Comparison of ENCODE assay signal across 9 mouse cellular contexts in the genomic region with DNA sequence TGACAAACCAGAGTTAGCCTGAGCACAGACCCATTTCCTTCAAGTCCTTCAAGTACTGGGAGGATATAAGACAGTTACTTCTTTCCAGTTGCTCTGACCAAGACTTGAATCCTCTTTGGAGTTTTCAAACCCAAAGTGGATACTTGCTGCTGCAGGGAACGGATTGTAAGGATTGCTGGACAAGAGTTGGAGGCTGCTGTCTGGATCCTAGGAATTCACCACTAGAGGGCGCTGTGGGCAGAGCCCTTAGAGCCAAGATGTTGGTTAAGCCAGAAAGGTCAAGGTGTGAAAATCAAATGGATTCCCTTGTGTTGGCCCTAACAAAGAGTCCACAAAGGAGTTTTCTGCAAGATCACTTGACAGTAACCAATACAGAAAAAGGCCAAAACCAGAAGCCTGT. TPM values are rescaled to one million over a fixed set of nuclear protein-coding genes. Genes with fewer than 3 reads are reported as not detected.
A peak's percentile ranks its signal among the peaks of the same experiment; 100 is the strongest.
DNase-seq lines count a peak whose midpoint lies in the region; ATAC-seq lines count a peak whose summit lies in the region.
"Had no signal": no experiment of that assay in that cellular context is flagged by ENCODE, and none has a peak within 500 bp of the region (broad histone marks: within the 10 kb centered on the region; RNA-seq: fewer than 3 reads in every experiment).

No protein-coding gene starts in this region.

- H3K4me2 ChIP-seq in hindbrain, embryonic 11.5 days (replicated peaks; ENCODE audit: low read depth, low read length) = no peak overlapping the region
- no peak overlapping the region for H3K4me2 ChIP-seq in hindbrain, embryonic 16.5 days (ENCODE audit: low read length)
- H3K4me2 ChIP-seq: midbrain, embryonic 12.5 days had no signal

- no peaks in the 10 kb centered on the region for H3K27me3 ChIP-seq in hindbrain, embryonic 11.5 days (ENCODE audit: control insufficient read depth, insufficient read depth, low read length)
- no peaks in the 10 kb centered on the region for H3K27me3 ChIP-seq in hindbrain, embryonic 16.5 days (replicated peaks; ENCODE audit: control insufficient read depth, insufficient read depth, low read length)
- H3K27me3 ChIP-seq: midbrain, embryonic 12.5 days had no signal

- H3K4me1 ChIP-seq in hindbrain, embryonic 11.5 days (replicated peaks; ENCODE audit: control insufficient read depth, insufficient read depth, low read length) = no peaks in the 10 kb centered on the region
- H3K4me1 ChIP-seq in hindbrain, embryonic 16.5 days (ENCODE audit: control insufficient read depth, insufficient read depth, low read depth, low read length) = no peaks in the 10 kb centered on the region
- H3K4me1 ChIP-seq: midbrain, embryonic 12.5 days had no signal

- no peak overlapping the region for H3K27ac ChIP-seq in hindbrain, embryonic 11.5 days (ENCODE audit: low read depth, low read length)
- no peak overlapping the region for H3K27ac ChIP-seq in hindbrain, embryonic 16.5 days (ENCODE audit: low read depth, low read length)
- H3K27ac ChIP-seq: midbrain, embryonic 12.5 days had no signal

- DNase-seq in hindbrain, embryonic 11.5 days (ENCODE audit: low spot score) = peak; percentile 83
- peak; percentile 30 for DNase-seq in Muller cell, postnatal 12 days (ENCODE audit: inconsistent ontology term)
- DNase-seq in cerebellum, adult 18-20 months = peak; percentile 73 to 82
- peak; percentile 71 to 80 for DNase-seq in heart, postnatal 14 days
- peak; percentile 62 to 67 for DNase-seq in left cerebral cortex, postnatal 25 days (ENCODE audit: low spot score in 2 of 2)
- peak; percentile 45 for DNase-seq in ovary, postnatal 36 days (ENCODE audit: low spot score)
- DNase-seq in thymus, postnatal 25 days = peak; percentile 79

- H3K4me3 ChIP-seq in hindbrain, embryonic 11.5 days (ENCODE audit: low read depth, low read length) = no peak overlapping the region
- no peak overlapping the region for H3K4me3 ChIP-seq in hindbrain, embryonic 16.5 days (ENCODE audit: low read length)
- H3K4me3 ChIP-seq: midbrain, embryonic 12.5 days had no signal

- ATAC-seq in hindbrain, embryonic 11.5 days (ENCODE audit: low FRiP score) = no peak
- no peak for ATAC-seq in hindbrain, embryonic 16.5 days

- intact Hi-C loops in heart, postnatal 14 days (cut with DNase I) = loop anchor here (2.0 to 5.0 kb wide), 3 partner anchors 38 to 99 kb away; a partner anchor contains a TSS
- intact Hi-C loops in left cerebral cortex, postnatal 25 days (cut with DNase I) = loop anchor here (1.0 to 2.0 kb wide), 2 partner anchors 39 to 100 kb away; no protein-coding TSS in a partner anchor

- WGBS in hindbrain, embryonic 11.5 days = 5% methylated on average over 2 of the region's 2 CpGs
- 8% methylated on average over 2 of the region's 2 CpGs for WGBS in hindbrain, embryonic 16.5 days

- H3K9ac ChIP-seq in hindbrain, embryonic 11.5 days (ENCODE audit: low read depth, low read length) = no peak overlapping the region
- H3K9ac ChIP-seq in hindbrain, embryonic 16.5 days (ENCODE audit: low read depth, low read length) = no peak overlapping the region
- H3K9ac ChIP-seq: midbrain, embryonic 12.5 days had no signal

- no peaks in the 10 kb centered on the region for H3K9me3 ChIP-seq in hindbrain, embryonic 11.5 days (ENCODE audit: control insufficient read depth, low read length)
- H3K9me3 ChIP-seq in hindbrain, embryonic 16.5 days (ENCODE audit: control insufficient read depth, low read length) = no peaks in the 10 kb centered on the region; the same call in 1 of the 2 replicates

- no peaks in the 10 kb centered on the region for H3K36me3 ChIP-seq in hindbrain, embryonic 11.5 days (ENCODE audit: control insufficient read depth, insufficient read depth, low read length)
- no peaks in the 10 kb centered on the region for H3K36me3 ChIP-seq in hindbrain, embryonic 16.5 days (ENCODE audit: control insufficient read depth, insufficient read depth, low read length)
- H3K36me3 ChIP-seq: midbrain, embryonic 12.5 days had no signal

RNA-seq across cellular contexts. Expression of a gene that starts 38.0 kb away (rescaled TPM):
- polyA plus RNA-seq in hindbrain, embryonic 11.5 days (2014; fragmentation: Nextera tagmentation; extraction: Ambion mirVana) = 9.7 and 10.5 TPM in 2 replicates
- polyA plus RNA-seq in hindbrain, embryonic 16.5 days (2015; fragmentation: Nextera tagmentation; extraction: Ambion mirVana) = 20.2 and 20.9 TPM in 2 replicates
- 10 to 100 TPM; 11.0 to 13.5 TPM for total RNA-seq in heart, postnatal 14 days (2021)
- total RNA-seq in left cerebral cortex, postnatal 25 days (2021) = 10 to 100 TPM; 61.4 to 65.9 TPM

Comparison
In these comparisons a context has a peak if more than half of its experiments do, and no peak if none do; other contexts are left out.
1. DNase-seq: peak in every context shown above with its lines; median percentile 83 in hindbrain, embryonic 11.5 days; 79 in thymus, postnatal 25 days; 78 in cerebellum, adult 18-20 months; 76 in heart, postnatal 14 days; 64 in left cerebral cortex, postnatal 25 days; 45 in ovary, postnatal 36 days; 30 in Muller cell, postnatal 12 days.
2. RNA of a gene that starts 38.0 kb away (total RNA-seq): 61.4 to 65.9 TPM in left cerebral cortex, postnatal 25 days; 11.0 to 13.5 TPM in heart, postnatal 14 days; every median in the first group is over 4 times any median in the second.